Mouse (Mus musculus) fibroblast of lung, adult 2 months (primary cell): Measurements from ENCODE around the gene Parvb.

Experiments
- DNase-seq: peaks from one replicate; pipeline ENCODE4 v3.0.0-alpha.2; 2011; ENCODE audit warnings: low read depth

The Parvb gene

GRCm38 (mm10) chr15:84217969-84218782 is 13.7 kb upstream of the Parvb start:
- DNase-seq: no peak

- no peak for DNase-seq
Observed at GRCm38 (mm10) chr15:84218783-84219271, 13.0 kb upstream of the Parvb start.

GRCm38 (mm10) chr15:84221539-84221938 is 10.3 kb upstream of the Parvb start:
- DNase-seq: no peak

- no peak for DNase-seq
Observed at GRCm38 (mm10) chr15:84223423-84223822, 8.4 kb upstream of the Parvb start.

GRCm38 (mm10) chr15:84224779-84225178 is 7.1 kb upstream of the Parvb start:
- DNase-seq: no peak

- no peak for DNase-seq
Observed at GRCm38 (mm10) chr15:84226918-84227317, 4.9 kb upstream of the Parvb start.

GRCm38 (mm10) chr15:84230661-84231060 is 1.2 kb upstream of the Parvb start:
- no peak for DNase-seq

- no peak for DNase-seq
Observed at GRCm38 (mm10) chr15:84231113-84231712, 630 bp upstream of the Parvb start.

- DNase-seq: no peak
Observed at GRCm38 (mm10) chr15:84232609-84233008, 766 bp downstream of the Parvb start.

GRCm38 (mm10) chr15:84234794-84235581 is 3.1 kb downstream of the Parvb start:
- no peak for DNase-seq

GRCm38 (mm10) chr15:84235646-84236045 is 3.8 kb downstream of the Parvb start:
- peak; percentile 38 for DNase-seq

GRCm38 (mm10) chr15:84238552-84238951 is 6.7 kb downstream of the Parvb start:
- no peak for DNase-seq

GRCm38 (mm10) chr15:84238991-84239401 is 7.2 kb downstream of the Parvb start:
- no peak for DNase-seq

GRCm38 (mm10) chr15:84241520-84241919 is 9.7 kb downstream of the Parvb start:
- DNase-seq: no peak

GRCm38 (mm10) chr15:84245104-84245503 is 13.3 kb downstream of the Parvb start:
- DNase-seq: no peak

GRCm38 (mm10) chr15:84246195-84246594 is 14.4 kb downstream of the Parvb start:
- DNase-seq: no peak

GRCm38 (mm10) chr15:84247309-84247708 is 15.5 kb downstream of the Parvb start:
- DNase-seq: no peak

GRCm38 (mm10) chr15:84251227-84251626 is 19.4 kb downstream of the Parvb start:
- DNase-seq: no peak

- no peak for DNase-seq
Observed at GRCm38 (mm10) chr15:84252645-84253044, 20.8 kb downstream of the Parvb start.

- DNase-seq: no peak
Observed at GRCm38 (mm10) chr15:84253757-84254156, 21.9 kb downstream of the Parvb start.

GRCm38 (mm10) chr15:84254387-84254786 is 22.5 kb downstream of the Parvb start:
- DNase-seq: no peak

GRCm38 (mm10) chr15:84256254-84256850 is 24.5 kb downstream of the Parvb start:
- DNase-seq: no peak
